Mouse (Mus musculus) frontal cortex, adult 2 months (tissue): Measurements from ENCODE around the gene Ptpn3. TPM values are rescaled to one million over a fixed set of nuclear protein-coding genes. Genes with fewer than 3 reads are reported as not detected.
"Not testable (repeated sequence)": the region's sequence is repeated elsewhere in the genome, so short reads cannot be mapped to it uniquely, and the experiment has no call there.

Experiments
- DNase-seq, 2 experiments: peaks; one replicate each; pipeline ENCODE4 v3.0.0; 2022; ENCODE audit warnings: low spot score in 1 of 2; ENCODE audit errors: extremely low spot score in 1 of 2
- polyA plus RNA-seq: library from polyadenylated mRNA; depleted of rRNA; stranded (reverse); fragments of >200 nt; gene quantifications from 2 replicates; pipeline ENCODE4 v1.2.3, GENCODE M21; 2012

The Ptpn3 gene
- polyA plus RNA-seq, 1 experiment: 18.9 TPM

DNA sequence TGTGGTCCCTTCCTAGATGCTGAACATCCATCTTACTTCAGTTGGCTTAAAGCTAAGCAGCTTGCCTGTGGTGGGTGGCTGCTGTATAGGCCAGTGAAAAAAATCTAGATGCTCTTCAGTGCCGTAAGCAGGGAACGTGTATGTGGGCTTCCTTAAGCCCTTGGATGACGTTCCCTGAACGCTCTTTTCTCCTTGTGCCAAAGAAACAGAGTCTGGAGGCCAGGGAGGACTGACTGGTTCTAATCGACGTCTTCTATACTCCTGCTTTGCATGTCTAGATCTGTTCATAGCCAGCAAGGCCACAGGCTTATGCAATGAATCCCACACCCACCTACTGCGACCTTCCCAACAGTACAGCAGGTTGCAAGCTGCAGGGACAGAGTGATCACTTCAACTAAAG lies 71.3 kb downstream of the Ptpn3 start:
- DNase-seq: peak; percentile 30 to 34

DNA sequence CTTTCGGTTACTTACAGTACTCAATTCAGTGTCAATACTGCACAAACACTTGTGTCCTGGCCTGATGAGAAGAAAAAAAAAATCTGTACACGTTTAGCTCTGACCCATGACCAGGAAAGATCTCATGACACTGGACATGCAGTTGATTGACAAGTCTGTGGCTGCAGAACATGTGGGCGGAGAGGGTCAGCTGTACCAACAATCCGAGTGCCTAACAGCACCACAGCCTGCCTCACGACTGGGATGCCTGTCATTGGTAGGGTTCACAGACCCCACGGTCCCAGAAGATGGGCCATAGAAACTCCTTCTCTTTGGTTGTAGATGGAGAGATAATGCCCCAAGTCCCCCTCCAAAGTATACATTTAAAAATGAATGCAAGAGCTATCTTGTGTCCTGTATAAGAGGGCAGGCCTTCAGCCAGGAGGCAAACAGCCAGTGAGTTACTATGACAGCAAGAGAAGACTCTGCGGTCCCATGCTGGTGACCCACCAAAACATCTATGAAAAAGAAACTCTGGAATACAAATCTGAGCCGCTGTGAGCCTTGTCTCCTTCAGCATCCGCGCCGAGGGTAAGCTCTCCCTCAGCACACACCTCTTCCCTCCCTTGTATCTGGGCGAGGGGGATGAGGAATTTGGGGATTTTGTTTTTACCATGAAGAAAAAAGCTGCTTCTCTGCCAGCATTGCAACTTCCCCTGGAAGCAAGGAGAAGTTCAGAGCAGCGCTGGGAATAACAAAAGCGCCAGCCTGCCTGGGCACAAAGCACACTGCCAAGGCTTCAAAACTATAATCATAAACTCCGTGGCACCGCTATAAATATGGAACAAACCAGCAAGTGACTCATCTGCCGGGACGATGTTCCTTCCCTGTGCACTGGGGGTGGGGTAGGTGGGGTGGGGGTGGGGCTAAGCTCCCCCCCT lies 72.8 kb downstream of the Ptpn3 start:
- DNase-seq: peak; percentile 42 to 62

DNA sequence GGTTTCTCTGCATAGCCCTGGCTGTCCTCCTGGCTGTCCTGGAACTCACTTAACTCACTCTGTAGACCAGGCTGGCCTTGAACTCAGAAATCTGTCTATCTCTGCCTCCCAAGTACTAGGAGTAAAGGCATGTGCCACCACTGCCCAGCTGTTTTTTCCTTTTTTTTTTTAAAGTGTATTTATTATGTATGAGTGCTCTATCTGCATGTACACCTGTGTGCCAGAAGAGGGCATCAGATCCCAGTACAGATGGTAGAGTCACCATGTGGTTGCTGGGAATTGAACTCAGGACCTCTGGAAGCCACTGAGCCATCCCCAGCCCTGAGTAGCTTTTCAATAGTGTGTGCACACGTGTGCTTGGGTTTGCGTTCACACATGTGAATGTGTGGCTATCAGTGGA lies 76.9 kb downstream of the Ptpn3 start:
- DNase-seq: no peak

DNA sequence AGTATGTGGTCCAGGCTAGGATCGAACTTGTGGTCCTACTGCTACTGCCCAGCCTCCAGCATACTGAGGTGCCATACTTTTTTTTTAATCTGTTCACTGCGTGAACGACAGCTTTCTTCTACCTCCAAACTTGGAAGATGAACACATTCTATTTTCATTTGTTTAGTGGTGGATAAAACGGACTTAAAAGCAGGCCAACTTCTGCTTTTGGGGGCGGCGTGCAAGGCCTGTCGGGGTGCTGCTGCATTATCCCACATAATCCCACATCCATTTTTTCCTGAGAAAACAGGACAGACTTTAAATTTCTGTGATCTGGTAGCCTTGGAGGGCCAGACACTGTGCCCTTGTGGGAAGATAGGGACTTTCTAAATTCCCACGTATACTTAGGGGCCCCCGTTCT lies 83.9 kb downstream of the Ptpn3 start:
- peak in 1 of 2 experiments; percentile 26 for DNase-seq

DNA sequence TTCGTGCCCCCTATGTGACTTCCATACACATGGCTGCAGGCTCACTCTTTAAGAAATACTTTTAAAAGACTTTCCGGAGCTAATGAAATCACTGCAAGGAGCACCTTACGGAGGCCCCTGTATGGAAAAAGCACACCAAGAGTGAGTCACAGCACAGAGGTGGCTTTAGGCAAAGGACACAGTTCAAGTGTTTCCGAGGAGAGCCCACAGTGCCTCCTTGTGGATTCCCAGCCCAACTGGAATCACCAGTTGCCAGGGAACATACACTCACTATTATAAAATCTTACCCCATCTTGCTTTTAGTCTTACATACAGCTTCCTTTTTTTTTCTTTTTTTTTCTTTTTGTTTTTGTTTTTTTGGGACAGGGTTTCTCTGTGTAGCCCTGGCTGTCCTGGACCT lies 85.1 kb downstream of the Ptpn3 start:
- DNase-seq: no peak

DNA sequence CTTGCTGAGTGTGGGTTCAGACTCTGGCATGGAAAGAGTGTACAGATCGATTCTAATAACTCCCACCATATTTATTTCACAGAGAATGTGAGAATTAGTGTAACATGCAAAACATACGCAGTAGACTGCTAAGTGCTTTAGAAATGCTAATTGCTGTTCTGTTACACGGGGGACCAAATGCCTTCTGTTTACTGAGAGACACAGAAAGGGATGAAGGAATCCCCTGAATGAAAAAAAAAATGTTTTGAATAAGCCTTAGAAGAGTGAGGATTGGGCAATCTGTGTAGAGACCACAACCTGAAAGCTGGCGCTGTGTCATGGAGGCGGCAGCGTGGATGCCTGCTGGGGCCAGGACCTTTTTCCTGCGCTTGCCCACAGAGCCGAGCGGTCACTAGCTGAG lies 86.8 kb downstream of the Ptpn3 start:
- DNase-seq: no peak

DNA sequence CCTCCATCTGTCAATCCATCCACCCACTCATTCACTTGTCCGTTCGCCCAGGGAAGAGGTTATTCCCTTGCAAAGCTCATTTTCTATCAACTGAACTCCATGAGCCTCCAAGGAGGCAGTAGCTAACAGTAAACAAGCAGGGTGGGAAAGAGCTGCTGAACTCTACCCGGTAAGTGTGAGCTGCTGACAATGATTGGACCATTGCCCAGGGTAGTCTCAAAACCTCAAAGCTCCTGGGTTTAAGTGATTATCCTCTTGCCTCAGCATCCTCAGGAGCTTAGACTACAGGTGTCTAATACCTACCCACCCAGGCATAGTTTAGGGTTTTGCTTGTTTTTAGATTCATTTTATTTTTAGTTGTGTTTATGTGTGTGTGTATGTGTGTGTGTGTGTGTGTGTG lies 87.5 kb downstream of the Ptpn3 start:
- no peak for DNase-seq

DNA sequence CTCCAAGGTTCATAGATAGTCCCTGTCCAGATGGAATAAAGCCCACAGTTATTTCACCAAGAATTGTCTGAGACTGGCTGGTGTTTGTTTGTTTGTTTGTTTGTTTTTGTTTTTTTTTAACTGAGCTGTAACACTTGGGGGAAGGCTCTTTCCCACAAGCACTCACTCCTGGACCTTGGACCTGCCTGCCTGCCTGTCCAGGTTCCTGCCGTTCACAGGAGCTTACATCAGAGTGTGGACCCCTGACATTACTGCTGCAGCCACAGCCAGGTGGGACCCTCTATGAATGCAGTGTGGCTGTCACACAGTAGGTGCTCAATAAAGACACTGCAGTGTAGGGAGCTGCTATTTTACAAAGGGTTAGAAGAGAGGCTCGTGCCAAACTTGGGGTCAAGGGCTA lies 89.9 kb downstream of the Ptpn3 start:
- DNase-seq: no peak

DNA sequence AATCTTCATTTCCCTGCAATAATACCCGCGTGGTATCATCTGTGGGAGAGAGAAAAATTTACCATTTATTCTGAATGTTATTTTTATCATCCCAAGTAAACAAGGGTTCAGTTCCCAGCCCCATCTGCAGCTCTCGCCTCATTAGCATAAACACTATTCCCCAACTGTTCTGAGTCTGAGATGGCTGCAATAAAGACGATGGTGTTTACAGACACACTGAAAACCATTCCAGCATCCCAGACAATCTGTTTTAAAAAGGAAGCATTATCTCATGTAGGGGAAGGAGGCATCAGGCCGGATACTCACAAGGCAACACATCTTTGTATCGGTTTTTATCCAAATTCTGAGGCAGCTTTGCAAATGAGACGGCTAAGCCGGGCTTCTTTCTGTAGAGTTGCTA lies 95.7 kb downstream of the Ptpn3 start:
- DNase-seq: peak in 1 of 2 experiments; percentile 21

DNA sequence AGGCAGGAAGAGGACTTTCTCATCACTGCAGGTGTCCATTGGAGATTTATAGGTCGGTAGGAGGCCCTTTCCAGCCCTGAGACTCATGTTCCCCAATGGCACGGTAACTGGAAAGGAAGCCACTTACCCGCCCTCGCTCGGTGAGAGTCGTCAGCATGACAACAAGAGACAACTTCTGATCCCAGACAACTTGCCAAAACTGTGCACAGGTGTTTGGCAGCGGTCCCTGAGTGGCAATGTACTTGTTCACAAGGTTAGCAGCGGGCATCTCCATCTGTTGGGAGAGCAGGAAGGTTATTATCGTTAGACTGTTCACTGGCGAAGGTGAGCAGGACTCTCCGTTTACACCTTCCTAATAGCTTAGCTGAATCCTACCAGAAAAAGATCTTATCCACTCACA lies 96.9 kb downstream of the Ptpn3 start:
- no peak for DNase-seq

DNA sequence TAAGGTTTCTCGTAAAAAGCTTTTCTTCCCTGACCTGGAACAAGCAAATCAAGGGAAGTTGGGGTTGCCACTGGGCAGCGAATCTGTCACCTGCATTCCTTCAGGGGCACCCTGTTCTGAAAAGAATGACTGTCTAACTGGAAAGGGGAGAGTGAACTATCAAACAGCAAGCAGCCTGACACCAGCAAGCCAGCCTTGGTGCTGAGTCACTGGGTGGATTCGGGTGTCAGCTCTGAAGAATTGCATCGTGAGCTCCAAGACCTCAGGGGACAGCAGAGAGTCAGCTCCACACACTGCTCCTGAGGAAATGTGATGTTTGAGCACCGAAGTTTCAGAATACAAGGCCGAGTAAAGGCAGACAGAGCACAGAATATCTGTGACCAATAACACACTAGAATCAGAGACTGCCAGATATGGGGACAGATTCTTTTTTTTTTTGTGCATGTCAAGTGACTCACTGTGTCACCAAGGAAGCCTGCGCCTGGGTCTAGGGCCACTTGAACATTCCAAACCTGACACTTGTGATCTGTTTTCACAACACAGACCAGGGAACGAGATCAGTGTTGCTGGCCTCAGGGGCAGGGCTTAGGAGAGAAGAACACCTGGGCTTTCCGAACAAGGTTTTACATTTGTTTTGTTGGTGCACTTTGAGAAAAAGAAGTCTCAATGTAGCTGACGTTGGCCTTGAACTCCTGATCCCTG lies 98.8 kb downstream of the Ptpn3 start:
- peak in 1 of 2 experiments; percentile 30 for DNase-seq

DNA sequence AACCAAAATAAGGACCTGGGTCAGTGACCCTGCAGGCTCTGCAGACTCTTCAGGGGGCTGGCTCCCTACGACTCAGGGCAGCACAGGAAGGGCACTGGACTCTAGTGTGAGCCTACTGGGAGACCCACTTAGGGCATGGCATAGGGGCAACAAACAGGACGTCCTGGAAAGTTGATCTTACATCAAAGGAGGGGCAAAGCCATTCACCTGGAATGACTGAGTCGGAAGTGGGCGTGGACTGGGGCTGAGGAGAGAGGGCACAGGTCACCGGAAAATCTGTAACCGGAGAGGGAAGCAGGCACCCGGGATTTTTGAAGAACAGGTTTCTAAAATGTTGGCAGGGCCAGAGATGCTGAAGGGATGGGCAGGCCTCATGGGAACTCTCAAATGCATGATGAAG lies 99.5 kb downstream of the Ptpn3 start:
- DNase-seq: no peak

DNA sequence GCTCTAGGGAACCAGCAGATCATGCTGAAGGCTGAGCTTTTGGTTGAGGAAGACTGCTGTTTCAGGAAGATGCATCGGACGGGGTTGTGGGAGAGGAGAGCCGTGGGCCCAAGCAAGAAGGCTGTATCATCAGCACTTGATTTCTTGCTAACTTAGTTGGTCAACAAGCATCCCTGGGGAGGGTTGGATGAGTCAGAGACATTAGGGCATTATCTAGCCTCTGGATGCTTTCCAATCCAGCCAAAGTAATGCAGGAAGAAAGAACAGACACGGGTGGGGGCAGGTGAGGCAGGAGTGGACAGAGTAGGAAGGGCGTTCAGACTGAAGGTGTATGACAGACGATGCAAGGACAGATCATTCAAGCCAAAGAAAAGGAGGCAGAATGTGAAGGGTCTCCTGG lies 101.0 kb downstream of the Ptpn3 start:
- no peak for DNase-seq

DNA sequence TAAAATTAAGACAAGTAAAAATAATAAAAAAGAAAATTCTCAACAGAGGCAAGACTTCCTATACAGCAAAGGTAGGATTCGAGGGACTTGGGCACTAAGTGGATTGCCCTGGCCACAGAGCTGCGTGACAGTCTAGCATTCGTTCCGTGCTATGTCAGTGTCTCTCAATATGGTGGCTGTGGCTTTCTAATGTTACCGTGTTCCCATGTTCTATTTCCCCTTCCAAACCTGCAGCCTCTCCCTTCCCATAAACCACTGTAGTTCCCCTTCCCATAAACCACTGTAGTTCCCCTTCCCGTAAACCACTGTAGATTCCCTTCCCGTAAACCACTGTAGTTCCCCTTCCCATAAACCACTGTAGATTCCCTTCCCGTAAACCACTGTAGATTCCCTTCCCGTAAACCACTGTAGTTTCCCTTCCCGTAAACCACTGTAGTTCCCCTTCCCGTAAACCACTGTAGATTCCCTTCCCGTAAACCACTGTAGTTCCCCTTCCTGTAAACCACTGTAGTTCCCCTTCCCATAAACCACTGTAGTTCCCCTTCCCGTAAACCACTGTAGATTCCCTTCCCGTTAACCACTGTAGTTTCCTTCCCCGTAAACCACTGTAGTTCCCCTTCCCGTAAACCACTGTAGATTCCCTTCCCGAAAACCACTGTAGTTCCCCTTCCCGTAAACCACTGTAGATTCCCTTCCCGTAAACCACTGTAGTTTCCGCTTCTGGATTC lies 102.8 kb downstream of the Ptpn3 start:
- not testable (repeated sequence) for DNase-seq

DNA sequence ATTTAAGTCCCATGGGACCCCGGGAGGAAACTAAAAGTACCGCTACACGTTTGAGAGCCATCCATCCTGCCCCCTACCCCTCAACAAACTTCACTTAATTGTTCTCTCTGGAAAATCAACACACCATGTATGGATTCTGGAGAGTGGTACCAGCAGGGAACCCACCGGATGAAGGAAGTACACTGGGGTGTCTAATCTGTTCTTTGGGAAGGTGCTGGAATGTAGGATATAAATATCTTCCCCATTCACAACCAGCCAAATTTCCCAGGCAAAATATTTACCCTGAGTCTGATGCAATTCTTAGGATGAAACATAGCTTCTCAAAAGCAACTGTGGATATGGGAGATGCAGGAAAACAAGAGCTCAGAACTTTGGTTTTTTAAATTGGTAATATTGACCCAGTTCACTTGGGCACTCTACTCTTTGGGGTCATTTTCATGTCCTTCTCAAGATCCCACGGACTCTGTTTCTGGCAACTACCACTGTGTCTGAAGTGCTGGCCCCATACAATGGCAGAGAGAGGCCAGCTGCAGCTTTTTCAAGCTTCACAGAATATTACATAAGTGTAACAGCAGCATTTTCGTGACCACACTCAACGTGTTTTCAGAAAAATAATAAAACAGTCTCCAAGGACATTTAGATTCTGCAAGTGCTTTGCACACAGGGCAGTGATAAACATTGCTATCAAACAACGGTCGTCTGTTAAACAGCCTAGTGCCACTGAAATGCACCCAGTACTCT lies 109.9 kb downstream of the Ptpn3 start:
- DNase-seq: peak in 1 of 2 experiments; percentile 16

DNA sequence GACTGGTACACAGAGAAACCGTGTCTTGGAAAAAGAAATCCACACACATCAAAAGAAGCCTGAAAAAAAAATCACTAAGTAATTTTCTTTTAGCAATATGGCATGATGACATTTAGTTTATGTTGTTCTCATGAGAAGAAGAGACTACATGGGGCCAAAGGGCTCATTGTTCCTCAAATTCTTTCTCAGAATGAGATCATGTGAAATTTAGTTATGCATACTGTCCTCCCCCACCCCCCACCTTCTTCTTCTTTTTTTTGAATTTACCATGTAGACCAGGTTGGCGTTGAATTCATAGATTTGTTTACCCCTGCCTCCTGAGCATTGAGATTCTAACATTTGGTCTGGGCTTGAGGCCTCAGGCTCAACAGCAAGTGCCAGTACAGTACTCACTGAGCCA lies 111.8 kb downstream of the Ptpn3 start:
- no peak for DNase-seq

DNA sequence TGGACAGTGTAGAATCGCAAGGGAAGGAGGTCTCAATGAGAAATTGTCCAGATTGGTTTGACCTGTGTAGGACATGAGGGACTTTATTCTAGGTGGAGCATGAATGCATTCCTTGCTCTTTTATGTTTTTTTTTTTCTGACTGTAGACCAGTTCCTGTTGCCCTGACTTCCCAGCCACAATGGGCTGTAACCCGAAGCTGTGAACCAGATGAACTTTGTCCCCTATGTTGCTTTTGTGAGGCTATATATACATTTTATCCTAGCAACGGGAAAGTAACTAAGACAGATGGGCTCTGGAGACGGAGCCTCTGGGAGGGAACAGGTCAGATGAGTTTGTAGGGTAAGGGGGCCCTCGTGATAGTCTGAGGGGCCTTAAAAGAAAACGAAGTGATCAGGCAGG lies 115.6 kb downstream of the Ptpn3 start:
- DNase-seq: no peak

DNA sequence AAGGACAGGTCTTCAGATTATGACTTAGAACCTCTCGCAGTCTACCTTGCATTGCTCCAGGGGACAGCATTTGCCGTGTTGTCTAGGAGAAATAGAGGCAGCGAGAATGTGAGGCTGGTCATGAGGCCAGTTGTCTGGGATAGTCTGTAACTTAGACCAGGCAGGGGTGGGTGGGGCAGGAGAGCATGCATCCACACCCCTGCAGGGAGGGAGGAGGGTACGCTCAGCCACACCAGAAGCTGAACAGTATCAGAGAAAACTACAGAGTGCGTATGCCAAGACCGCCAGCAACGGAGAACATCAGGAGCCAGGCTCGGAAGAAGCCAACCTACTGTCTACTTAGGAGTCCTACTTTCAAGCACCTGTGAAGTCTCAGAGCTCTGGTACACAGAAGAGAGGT lies 116.2 kb downstream of the Ptpn3 start:
- DNase-seq: no peak

DNA sequence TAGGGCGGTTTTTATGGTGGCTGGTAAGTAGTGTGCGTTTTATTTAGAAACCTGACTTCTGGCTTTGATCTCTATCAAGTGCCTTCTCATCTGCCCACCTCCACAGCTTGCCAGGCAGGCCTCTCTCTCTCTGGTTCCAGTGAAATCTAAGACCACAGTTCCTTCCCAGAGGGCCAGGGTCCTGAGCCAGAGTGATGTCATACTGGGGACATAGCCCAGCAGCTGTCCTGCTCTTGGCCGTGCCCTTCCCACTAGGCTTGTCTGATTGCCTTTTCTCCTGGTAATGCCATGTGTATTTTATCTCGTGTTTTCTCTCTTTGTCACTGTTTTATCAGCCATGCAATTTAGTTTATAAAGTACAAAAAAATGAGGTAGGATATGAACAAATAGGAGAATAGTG lies 118.1 kb downstream of the Ptpn3 start:
- DNase-seq: no peak

DNA sequence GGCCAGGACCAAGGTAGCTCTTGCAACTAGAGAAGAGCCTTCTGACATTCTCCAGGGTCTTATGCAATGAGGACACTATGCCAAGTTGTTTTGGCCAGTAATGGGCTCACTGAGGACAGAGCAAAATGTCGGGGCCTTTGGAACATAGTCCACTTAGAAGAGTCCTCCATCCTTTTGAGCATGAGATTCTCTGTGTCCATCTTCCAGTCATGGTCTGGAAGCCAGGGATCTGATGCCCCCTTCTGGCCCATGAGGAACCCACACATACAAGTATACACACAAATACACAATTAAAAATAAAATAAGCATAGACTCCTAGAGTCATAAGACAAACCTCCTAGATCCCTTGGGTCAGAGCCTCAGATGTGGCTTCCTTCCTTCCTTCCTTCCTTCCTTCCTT lies 120.1 kb downstream of the Ptpn3 start:
- peak in 1 of 2 experiments; percentile 33 for DNase-seq

DNA sequence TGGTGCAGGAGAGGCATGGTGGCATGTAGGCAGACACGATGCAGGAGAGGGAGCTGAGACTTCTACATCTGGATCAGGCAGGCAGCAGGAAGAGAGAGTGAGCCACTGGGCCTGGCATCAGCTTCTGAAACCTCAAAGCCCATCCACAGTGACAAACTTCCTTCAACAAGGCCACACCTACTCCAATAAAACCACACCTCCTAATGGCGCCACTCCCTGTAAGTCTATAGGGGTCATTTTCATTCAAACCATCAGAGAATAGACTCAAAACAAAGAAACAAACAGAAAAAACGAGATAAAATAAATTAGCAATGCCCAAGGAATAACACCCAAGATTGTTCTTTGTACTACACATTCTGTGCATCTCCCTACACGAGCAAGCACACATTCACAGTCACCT lies 122.8 kb downstream of the Ptpn3 start:
- DNase-seq: no peak
